Mouse (Mus musculus) frontal cortex, postnatal 14 days (tissue): ENCODE results near the gene Cchcr1.

Source experiments
- DNase-seq, 2 experiments: peaks; one replicate each; pipeline ENCODE4 v3.0.0; 2022; ENCODE audit warnings: low spot score in 2 of 2

Gene Cchcr1

GRCm38 (mm10) chr17:35514756-35515155 lies 2.1 kb upstream of the Cchcr1 start:
- DNase-seq = no peak

DNA sequence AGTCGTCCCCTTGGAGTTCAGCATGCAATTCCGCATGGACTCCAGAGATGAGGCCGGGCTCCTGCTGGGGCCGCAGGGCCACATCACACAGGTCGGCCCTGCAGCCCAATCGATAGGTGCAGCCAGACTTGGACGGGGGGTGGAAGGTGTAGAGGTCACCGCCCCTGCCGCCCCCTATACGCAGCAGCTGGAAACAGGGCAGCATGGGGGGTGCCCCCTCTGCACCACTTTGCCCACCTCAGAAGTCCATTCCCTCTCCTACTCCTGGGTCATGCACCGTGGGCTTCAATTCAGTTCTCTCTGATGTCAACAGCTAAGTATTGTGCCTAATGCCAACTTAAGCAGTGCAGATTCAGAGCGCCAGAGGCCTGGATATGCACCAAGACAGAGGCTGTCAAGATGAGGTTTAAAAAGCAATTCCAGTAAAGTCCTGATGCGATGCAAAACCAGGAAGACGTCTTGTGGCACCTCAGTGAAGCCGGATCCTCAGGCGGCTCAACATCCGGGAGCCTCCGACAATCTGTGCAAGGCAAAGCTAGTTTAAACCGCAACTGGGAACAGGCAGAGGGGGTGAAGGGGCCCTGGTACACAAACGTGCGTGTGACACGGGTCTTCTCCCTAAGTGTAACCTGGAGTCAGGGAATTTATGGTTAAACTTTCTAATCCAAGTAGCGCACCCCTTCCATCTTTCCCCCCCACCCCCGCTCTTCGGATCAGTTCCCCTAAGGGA lies 824 bp upstream of the Cchcr1 start:
- DNase-seq = no peak

DNA sequence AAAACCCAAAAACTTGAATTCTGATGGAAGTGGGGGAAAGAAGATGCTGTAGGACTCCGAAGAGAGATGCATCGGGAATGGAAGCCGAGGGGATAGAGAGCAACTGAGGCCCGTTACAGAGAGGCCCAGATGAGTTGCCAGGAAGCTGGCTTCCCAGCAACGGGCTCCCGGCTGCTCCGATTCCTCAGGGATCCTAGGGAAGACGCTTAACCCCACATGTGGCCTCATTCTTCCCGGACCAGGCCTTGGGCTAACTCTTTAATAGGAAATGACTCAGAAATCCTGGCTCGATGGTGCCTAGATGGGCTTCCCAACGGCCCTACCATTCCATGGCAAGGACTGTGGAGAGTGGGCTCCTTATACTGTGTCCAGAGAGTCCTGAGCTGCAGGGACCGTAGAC lies 626 bp downstream of the Cchcr1 start:
- DNase-seq = no peak

DNA sequence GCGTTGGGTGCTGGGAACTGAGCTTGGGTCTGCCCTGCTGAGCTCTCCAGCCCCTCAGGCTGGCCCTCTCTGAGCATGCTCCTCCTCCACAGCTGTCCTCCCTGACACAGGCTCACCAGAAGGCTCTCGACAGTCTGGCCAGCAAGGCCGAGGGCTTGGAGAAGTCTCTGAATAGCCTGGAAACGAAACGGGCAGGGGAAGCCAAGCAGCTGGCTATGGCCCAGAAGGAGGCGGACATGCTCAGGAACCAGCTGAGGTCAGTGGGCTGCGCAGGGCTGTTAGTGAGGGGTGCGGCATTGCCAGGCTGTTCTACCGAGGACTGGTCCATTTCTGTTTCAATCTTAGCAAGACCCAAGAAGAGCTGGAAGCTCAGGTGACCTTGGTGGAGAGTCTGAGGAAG lies 7.5 kb downstream of the Cchcr1 start:
- no peak for DNase-seq

DNA sequence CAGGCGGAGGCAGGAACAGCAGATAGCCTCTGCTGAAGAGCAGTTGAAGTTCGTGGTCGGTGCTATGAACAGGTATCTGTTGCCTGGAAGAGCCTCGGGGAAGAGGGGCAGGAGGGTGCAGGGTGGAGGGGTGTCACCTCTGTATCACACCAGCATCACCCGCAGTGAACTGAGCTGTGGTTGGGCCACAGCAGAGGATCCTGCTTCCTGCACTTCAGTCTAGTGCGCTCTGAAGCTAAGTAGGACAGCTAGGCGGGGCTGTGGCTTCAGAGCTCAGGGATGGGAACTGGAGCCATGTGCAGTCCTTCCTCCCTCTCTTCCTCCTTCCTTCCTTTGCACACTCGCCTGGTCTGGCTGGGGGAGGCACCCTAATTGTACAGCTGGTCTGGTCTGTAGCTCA lies 9.7 kb downstream of the Cchcr1 start:
- no peak for DNase-seq

- DNase-seq = no peak
Measured at GRCm38 (mm10) chr17:35532360-35532759, 15.5 kb downstream of the Cchcr1 start.

- no peak for DNase-seq
Measured at GRCm38 (mm10) chr17:35532901-35533300, 16.0 kb downstream of the Cchcr1 start, which contains the start of gene Psors1c2. Psors1c2 (plus strand) TSS chr17:35533201.

GRCm38 (mm10) chr17:35534343-35534742 lies 17.4 kb downstream of the Cchcr1 start:
- DNase-seq = peak; percentile 62 to 81

GRCm38 (mm10) chr17:35537421-35537820 lies 20.5 kb downstream of the Cchcr1 start:
- DNase-seq = no peak

GRCm38 (mm10) chr17:35538476-35538875 lies 21.6 kb downstream of the Cchcr1 start:
- no peak for DNase-seq

- no peak for DNase-seq
Measured at GRCm38 (mm10) chr17:35539540-35539939, 22.6 kb downstream of the Cchcr1 start.

- DNase-seq = no peak
Measured at GRCm38 (mm10) chr17:35542761-35543411, 26.0 kb downstream of the Cchcr1 start.

DNA sequence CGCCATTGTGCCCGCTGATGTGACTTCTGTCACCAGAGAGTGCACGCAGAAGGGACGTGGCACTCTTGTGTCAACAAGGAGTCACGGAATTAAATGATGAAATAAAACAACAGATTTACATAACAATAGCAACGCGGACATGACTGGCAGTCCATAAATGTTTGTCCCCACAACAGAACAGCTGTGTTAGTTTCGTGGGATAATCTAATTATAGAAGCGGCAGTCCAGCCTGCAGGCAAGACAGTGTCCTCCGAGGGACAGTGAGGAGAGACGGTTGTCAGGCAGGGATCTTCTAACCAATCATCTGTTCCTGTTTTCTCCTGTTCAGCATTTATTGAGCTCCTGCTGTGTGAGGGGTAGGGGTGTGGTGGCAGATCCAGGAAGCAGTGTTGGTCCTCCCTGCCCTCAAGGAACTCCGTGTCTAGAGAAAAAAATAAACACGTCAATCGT lies 26.5 kb downstream of the Cchcr1 start:
- no peak for DNase-seq

- no peak for DNase-seq
Measured at GRCm38 (mm10) chr17:35544001-35544400, 27.1 kb downstream of the Cchcr1 start.

DNA sequence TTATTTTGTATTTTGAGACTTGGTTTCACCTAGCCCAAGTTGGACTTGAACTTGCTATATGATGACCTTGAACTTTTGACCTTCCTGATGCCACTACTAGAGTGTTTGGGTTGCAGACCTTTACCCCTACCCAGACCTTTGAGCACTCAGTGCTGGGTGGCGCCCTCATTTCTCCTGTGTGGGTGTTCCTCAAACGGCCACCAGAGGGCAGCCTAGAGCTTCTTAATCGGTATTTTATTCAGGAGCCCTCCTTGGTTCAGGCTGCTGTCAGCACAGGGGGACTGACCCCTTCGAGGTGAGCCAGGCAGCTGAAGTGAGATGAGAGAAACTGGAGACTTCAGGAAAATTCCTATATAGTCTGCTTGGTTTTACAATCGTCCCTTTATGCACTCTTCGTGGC lies 27.8 kb downstream of the Cchcr1 start:
- DNase-seq = peak in 1 of 2 experiments; percentile 61

GRCm38 (mm10) chr17:35547465-35547864 lies 30.6 kb downstream of the Cchcr1 start:
- DNase-seq = no peak

DNA sequence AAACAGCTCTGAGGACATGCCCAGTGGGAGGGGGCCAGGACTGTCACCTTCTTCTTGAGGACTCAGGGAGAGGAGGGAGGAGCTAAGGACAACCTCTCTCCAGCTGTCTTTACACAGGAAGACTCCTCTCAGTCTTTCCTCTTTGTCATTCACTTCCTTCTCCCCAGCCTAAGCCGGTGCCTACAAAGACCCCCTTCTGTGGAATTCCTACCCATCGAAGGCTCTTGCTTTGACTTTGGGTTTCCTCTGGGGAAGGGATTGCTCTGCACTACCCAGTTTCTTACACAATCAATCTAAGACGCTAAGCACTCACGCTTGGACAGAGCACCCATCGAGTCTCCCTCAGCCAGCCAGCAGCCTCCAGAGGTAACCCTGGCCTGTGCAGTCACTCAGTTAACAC lies 31.7 kb downstream of the Cchcr1 start:
- DNase-seq = no peak

DNA sequence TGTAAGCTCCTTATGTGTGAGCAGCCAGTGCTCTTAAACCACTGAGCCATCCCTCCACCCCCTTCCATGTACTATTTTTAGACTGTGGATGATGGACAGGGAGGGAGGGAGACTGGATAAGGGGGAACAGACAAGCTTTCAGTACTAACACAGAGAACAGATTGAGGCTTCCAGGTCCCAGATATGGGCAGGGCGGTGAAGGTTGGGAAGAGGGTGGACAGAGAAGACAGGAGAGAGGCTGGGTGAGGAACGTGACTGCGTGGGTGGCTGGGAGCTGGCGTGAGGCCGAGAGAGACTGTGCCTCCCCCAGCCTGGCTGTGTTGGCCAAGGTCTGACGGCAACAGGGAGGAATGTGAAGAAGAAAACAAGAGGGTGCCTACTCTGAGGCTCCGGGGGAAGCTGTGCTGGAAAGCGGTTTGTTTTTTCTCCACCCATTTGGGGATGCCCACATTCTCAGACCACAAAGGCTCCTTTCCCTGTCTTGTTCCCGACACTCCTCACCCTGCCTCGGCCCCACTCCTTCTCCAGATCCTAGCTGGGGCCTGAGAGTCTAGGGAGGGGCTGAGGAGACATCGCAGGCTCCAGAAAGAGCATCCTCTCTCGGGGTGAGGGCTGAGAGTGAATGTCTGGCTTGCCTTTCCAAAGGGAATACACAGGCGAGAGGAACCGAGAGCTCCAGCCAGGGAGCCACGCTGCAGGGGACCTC lies 32.7 kb downstream of the Cchcr1 start:
- DNase-seq = peak; percentile 72 to 77

GRCm38 (mm10) chr17:35550143-35550494 lies 33.2 kb downstream of the Cchcr1 start:
- DNase-seq = no peak

DNA sequence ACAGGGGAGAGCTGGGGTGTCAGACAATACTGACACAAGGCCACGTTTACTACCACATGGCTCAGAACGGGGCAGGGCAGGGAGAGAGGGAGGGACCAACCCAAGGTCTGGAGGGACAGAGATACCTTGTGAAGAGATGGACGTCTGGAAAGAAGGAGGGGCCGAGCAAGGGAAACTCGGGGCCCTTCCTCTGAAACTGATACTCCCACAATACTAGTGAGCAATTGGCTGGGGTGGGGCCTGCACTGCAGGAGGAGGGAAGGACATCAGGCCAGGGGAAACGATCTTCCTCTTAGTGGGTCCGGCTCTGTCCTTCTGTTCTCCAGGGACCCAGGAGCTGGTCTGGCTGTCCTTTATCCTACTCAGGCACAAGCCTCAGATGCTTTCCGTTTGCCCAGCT lies 34.0 kb downstream of the Cchcr1 start:
- no peak for DNase-seq

GRCm38 (mm10) chr17:35551881-35552414 lies 35.0 kb downstream of the Cchcr1 start, which contains the start of gene Cdsn:
Cdsn (plus strand) TSS chr17:35552128.
- DNase-seq = no peak

DNA sequence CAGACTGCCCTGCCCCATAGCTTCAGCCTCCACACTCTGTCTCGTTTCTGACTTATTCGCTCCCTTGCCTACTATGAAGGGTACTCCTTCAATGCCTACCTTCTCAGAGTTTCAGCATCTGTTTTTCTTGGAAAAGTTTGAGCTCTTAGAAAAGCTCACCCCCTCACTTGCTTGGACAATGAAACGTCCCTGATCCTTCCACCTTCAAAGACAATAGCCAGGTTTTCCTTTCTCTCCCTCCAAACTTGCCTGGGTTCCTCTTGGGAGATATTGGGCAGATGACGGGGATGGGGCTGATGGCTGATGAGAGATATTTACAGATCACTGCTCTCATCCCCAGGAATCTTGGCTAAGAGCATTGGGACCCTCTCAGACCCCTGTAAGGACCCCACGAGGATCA lies 37.4 kb downstream of the Cchcr1 start:
- no peak for DNase-seq
